In genomic region chr9:54502111-54502495, GRCm38 (mm10) we compare ENCODE assay signal across 8 mouse cellular contexts. TPM values are rescaled to one million over a fixed set of nuclear protein-coding genes. Genes with fewer than 3 reads are reported as not detected.
DNase-seq lines count a peak whose midpoint lies in the region; ATAC-seq and TF ChIP-seq lines count a peak whose summit lies in the region.

No protein-coding gene starts in this region.

- TF ChIP-seq CTCF in lung, adult 2 months (IDR thresholded peaks at IDR 0.05; ENCODE audit: insufficient read depth, low read length), result no peak
- TF ChIP-seq CTCF in embryonic fibroblast, embryonic 13.5 days (IDR thresholded peaks at IDR 0.05; ENCODE audit: borderline replicate concordance, insufficient read depth, low read length), result no peak

- no peaks in the 10 kb centered on the region; the same call in 1 of the 2 replicates for H3K4me1 ChIP-seq in lung, adult 2 months (ENCODE audit: control insufficient read depth, insufficient read depth, low read length)
- H3K4me1 ChIP-seq in embryonic fibroblast, embryonic 13.5 days (ENCODE audit: control insufficient read depth, insufficient read depth, low read length), result no peaks in the 10 kb centered on the region
- 0 out of 2 replicates have a peak, but pooled peaks cover 4% of the 10 kb centered on the region for H3K4me1 ChIP-seq in intestine, embryonic 16.5 days (ENCODE audit: control insufficient read depth, insufficient read depth, low read length)
- H3K4me1 ChIP-seq in neural tube, embryonic 13.5 days (replicated peaks), result peaks cover 30% of the 10 kb centered on the region

- H3K36me3 ChIP-seq in intestine, embryonic 16.5 days (ENCODE audit: control insufficient read depth, insufficient read depth, low read length), result no peaks in the 10 kb centered on the region
- H3K36me3 ChIP-seq in neural tube, embryonic 13.5 days, result no peaks in the 10 kb centered on the region

- H3K27me3 ChIP-seq in intestine, embryonic 16.5 days (replicated peaks; ENCODE audit: control insufficient read depth, insufficient read depth, low read length), result no peaks in the 10 kb centered on the region
- H3K27me3 ChIP-seq in neural tube, embryonic 13.5 days, result peaks cover 4% of the 10 kb centered on the region; the same call in 1 of the 2 replicates

- TF ChIP-seq POLR2A in lung, adult 2 months (IDR thresholded peaks at IDR 0.05; ENCODE audit: borderline replicate concordance, extremely low read depth, low read depth, low read length), result no peak
- no peak for TF ChIP-seq POLR2A in embryonic fibroblast, embryonic 13.5 days (IDR thresholded peaks at IDR 0.05; ENCODE audit: low read depth, low read length)

- no peak for ATAC-seq in intestine, embryonic 16.5 days
- no peak; the same call in 1 of the 2 replicates for ATAC-seq in neural tube, embryonic 13.5 days (ENCODE audit: low read depth)
- no peak for ATAC-seq in activated CD4-positive, CD25-positive, alpha-beta regulatory T cell, adult 4 months

- peak overlapping the region; percentile 100 for H3K4me2 ChIP-seq in intestine, embryonic 16.5 days (ENCODE audit: low read depth, low read length)
- peak overlapping the region; percentile 63 for H3K4me2 ChIP-seq in neural tube, embryonic 13.5 days

- peak overlapping the region; percentile 79; the same call in 1 of the 2 replicates for H3K9ac ChIP-seq in intestine, embryonic 16.5 days (ENCODE audit: low read depth, low read length)
- H3K9ac ChIP-seq in neural tube, embryonic 13.5 days, result peak overlapping the region; percentile 85

- H3K9me3 ChIP-seq in intestine, embryonic 16.5 days (ENCODE audit: control insufficient read depth, low read length), result no peaks in the 10 kb centered on the region
- no peaks in the 10 kb centered on the region for H3K9me3 ChIP-seq in neural tube, embryonic 13.5 days

- WGBS in lung, adult 2 months, result 5% methylated on average over 13 of the region's 13 CpGs
- 4% methylated on average over 13 of the region's 13 CpGs for WGBS in intestine, embryonic 16.5 days
- WGBS in neural tube, embryonic 13.5 days, result 5% methylated on average over 13 of the region's 13 CpGs

- peak overlapping the region; percentile 93 for H3K4me3 ChIP-seq in lung, adult 2 months (replicated peaks; ENCODE audit: extremely low read depth, low read depth, low read length)
- peak overlapping the region; percentile 38 for H3K4me3 ChIP-seq in embryonic fibroblast, embryonic 13.5 days (ENCODE audit: insufficient read depth, low read length)
- peak overlapping the region; percentile 80 for H3K4me3 ChIP-seq in intestine, embryonic 16.5 days (ENCODE audit: low read length)
- peak overlapping the region; percentile 71 for H3K4me3 ChIP-seq in neural tube, embryonic 13.5 days

- DNase-seq in lung, adult 2 months, result no peak
- DNase-seq in lung, postnatal 36 days, result no peak
- no peak for DNase-seq in urinary bladder, adult 2 months (ENCODE audit: low spot score)
- no peak for DNase-seq in ovary, postnatal 14 days (ENCODE audit: low spot score)

- no peak overlapping the region for H3K27ac ChIP-seq in embryonic fibroblast, embryonic 13.5 days (ENCODE audit: insufficient read depth, low read length)
- no peak overlapping the region for H3K27ac ChIP-seq in intestine, embryonic 16.5 days (ENCODE audit: low read length)
- H3K27ac ChIP-seq in neural tube, embryonic 13.5 days (replicated peaks), result peak overlapping the region; percentile 86; the same call in 1 of the 2 replicates

RNA-seq across cellular contexts. Expression of gene Dmxl2, which starts 0.7 kb away (rescaled TPM):
- 3.8 and 6.6 TPM in 2 replicates for polyA plus RNA-seq in lung, adult 2 months (2012; rRNA removed)
- 6.0 and 6.4 TPM in 2 replicates for polyA plus RNA-seq in embryonic fibroblast, embryonic 13.5 days (2011; ENCODE audit: insufficient read length, low read depth, missing spikeins)
- polyA plus RNA-seq in intestine, embryonic 16.5 days (2015; fragmentation: Nextera tagmentation; extraction: Ambion mirVana), result 2.3 TPM in 2 replicates
- 43.7 and 48.2 TPM in 2 replicates for polyA plus RNA-seq in neural tube, embryonic 13.5 days (2015; fragmentation: Nextera tagmentation; extraction: Ambion mirVana)
- 6.5 and 8.1 TPM in 2 replicates for polyA plus RNA-seq in urinary bladder, adult 2 months (2012; rRNA removed)
- under 1 TPM in 1 of 2 experiments, not detected in 1; 0.83 TPM for polyA plus RNA-seq in activated CD4-positive, CD25-positive, alpha-beta regulatory T cell, adult 4 months (2017; shearing (Covaris generic))

RNA-seq across cellular contexts. Expression of gene Sh2d7, which starts 36.7 kb away (rescaled TPM):
- 0.14 and 0.15 TPM in 2 replicates for polyA plus RNA-seq in lung, adult 2 months (2012; rRNA removed)
- not detected in 2 replicates for polyA plus RNA-seq in embryonic fibroblast, embryonic 13.5 days (2011; ENCODE audit: insufficient read length, low read depth, missing spikeins)
- not detected in 2 replicates for polyA plus RNA-seq in intestine, embryonic 16.5 days (2015; fragmentation: Nextera tagmentation; extraction: Ambion mirVana)
- polyA plus RNA-seq in neural tube, embryonic 13.5 days (2015; fragmentation: Nextera tagmentation; extraction: Ambion mirVana), result not detected in 2 replicates
- polyA plus RNA-seq in urinary bladder, adult 2 months (2012; rRNA removed), result not detected in 2 replicates
- polyA plus RNA-seq in activated CD4-positive, CD25-positive, alpha-beta regulatory T cell, adult 4 months (2017; shearing (Covaris generic)), result not detected

RNA-seq across cellular contexts. Expression of gene Cib2, which starts 57.9 kb away (rescaled TPM):
- polyA plus RNA-seq in lung, adult 2 months (2012; rRNA removed), result 7.5 and 9.7 TPM in 2 replicates
- polyA plus RNA-seq in embryonic fibroblast, embryonic 13.5 days (2011; ENCODE audit: insufficient read length, low read depth, missing spikeins), result 6.0 and 7.6 TPM in 2 replicates
- polyA plus RNA-seq in intestine, embryonic 16.5 days (2015; fragmentation: Nextera tagmentation; extraction: Ambion mirVana), result 6.6 and 7.2 TPM in 2 replicates
- 45.9 and 46.2 TPM in 2 replicates for polyA plus RNA-seq in neural tube, embryonic 13.5 days (2015; fragmentation: Nextera tagmentation; extraction: Ambion mirVana)
- polyA plus RNA-seq in urinary bladder, adult 2 months (2012; rRNA removed), result 8.1 and 9.5 TPM in 2 replicates
- 1 to 10 TPM; 1.1 to 2.1 TPM for polyA plus RNA-seq in activated CD4-positive, CD25-positive, alpha-beta regulatory T cell, adult 4 months (2017; shearing (Covaris generic))

Comparison
In these comparisons a context has a peak if more than half of its experiments do, and no peak if none do; other contexts are left out.
1. H3K4me3 ChIP-seq: peak in every context shown above with its lines; median percentile 93 in lung, adult 2 months; 80 in intestine, embryonic 16.5 days; 71 in neural tube, embryonic 13.5 days; 38 in embryonic fibroblast, embryonic 13.5 days.